Mouse (Mus musculus) retina, postnatal 7 days (tissue): ENCODE measurements at regions not wholly inside any gene's neighbourhood (a gene's known extent, or its start where the extent isn't known, plus 50 kb on each side); places are given as distances from the start of the nearest gene placed in this dataset.
A peak's percentile ranks its signal among the peaks of the same experiment; 100 is the strongest.
"Not testable (repeated sequence)": the region's sequence is repeated elsewhere in the genome, so short reads cannot be mapped to it uniquely, and the experiment has no call there.

ENCODE experiments used
- DNase-seq: peaks from one replicate; pipeline ENCODE4 v3.0.0-alpha.2; 2012; ENCODE audit warnings: low read depth, low spot score

GRCm38 (mm10) chr19:54099292-54099691 is 55.3 kb downstream of the Adra2a start:
- DNase-seq: no peak

GRCm38 (mm10) chr19:54099769-54100168 is 55.8 kb downstream of the Adra2a start:
- DNase-seq: no peak

GRCm38 (mm10) chr19:54106571-54106970 is 62.6 kb downstream of the Adra2a start:
- DNase-seq: no peak

GRCm38 (mm10) chr19:54107103-54107821 is 63.3 kb downstream of the Adra2a start:
- DNase-seq: no peak

DNA sequence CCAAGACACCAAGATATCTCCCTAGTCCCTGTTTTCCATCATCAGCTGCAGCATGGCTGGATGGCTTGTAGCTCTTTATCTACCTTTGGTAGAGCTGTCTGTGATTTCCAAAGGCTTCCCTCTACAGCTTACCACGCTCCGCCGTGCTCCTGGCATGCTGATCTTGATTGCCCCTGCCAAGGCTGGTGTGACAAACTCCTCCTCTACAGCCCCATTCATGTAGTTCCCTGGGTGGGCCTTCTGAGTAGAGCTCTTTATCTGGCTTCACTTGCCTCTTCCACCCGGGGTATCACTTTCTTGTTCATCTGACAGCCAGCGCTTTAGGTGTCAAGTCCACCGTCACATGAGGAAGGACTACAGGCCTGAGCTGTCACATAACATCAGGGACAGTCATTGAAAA is 66.1 kb downstream of the Adra2a start:
- no peak for DNase-seq

DNA sequence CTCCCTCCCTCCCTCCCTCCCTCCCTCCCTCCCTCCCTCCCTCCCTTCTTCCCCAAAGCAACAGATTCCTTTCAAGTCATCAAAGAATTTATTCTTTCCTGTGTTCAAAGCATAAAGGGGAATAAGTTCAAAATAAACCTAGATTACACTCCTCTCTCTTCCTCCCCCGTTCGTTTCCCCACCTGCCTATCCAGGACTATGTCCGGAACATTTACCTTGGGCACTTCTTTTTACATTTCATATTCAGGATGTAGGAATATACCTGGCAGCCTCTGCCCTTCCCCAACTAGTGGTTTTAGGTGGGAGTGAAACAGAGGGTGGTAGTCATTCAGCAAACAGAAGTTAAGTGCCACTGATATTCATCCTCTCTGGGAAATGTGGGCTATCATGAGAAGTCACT is 68.7 kb downstream of the Adra2a start:
- DNase-seq: no peak

DNA sequence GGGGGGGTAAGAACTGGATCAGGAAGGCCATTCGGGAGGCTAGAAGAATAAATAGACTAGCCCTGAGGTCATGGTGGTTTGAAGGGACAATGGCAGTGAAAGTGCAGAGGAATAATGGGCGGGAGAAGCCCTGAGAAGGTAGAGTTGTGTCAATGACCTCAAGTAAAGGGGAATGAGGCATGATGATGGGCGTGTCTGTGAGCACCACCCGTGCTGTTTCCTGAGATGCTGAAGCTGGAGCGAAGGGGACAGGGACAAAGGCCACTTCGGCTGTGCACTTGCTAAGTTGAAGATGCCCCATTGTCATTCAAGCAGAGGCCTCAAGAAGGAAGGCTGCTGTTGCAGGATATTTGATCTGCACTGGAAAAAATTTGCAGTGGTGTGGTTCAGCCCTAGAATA is 69.5 kb downstream of the Adra2a start:
- DNase-seq: no peak

DNA sequence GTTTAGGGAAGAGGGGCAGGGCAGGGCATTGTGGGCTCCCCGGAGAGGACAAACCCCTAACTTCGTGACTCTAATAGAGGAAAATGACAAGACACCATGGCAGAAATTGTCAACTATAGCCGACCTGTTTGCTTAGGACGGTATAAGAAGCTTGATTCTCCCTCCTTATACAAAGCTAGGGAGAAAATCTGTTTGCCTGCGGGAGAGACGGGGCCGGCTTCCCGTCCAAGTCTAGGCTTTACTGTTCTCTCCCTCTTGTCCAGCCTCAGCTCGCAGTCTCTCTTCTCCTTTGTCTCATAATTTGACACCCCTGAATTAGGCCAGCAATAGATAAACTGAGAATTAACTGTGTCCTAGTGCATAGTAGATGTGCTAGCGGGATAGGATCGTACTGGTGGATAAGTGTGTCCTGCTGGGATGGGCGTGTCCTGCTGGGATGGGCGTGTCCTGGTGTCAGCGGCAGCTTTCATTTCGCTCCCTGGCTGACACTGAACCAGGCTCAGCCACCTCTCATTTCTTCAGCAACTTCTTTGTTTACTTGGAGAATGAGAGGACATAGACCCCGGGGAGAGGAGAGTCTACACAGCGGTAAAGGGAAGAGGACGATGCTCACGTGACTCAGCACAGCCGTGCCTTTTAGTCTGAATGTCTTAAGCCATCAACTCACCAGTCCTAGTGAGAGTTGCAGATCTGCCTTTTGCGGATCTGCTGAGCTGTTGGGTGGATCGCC is 70.8 kb downstream of the Adra2a start:
- peak; percentile 21 for DNase-seq

DNA sequence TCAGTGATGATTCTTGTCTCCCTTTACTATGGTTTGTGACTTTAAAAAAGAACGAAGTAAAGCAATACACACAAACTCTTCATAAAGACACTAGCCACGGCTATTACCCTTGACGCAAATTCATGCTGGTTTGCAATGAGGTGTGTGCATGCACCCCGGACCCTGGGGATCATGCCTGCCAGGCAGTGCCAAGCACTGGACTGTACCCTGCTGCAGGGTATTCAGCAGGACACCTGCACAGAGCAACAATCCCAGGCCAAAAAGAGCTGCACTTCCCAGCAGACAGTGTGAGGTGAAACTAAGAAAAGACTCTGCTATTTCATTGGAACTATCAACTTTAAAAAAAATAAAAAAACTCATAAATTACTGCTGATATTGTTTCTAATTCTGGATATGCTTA is 71.4 kb downstream of the Adra2a start:
- DNase-seq: no peak

DNA sequence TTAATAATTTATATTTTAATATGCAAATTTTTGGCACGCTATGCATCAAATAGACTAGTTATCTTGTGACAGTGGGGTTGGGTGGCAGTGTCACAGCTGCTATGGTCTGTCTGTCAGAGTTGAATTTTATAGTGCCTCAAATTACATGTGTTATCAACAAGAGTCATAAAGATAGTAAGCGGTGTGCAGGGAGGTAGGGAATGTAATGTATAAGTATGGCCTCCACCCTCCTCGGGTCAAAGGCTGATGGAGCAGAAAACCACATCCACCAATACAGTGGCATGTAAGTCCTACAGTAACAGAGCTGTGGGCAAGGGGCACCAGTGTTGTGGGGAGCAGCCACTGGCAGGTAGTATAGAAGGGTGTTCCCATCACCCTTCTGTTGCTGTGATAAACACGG is 72.9 kb downstream of the Adra2a start:
- no peak for DNase-seq

DNA sequence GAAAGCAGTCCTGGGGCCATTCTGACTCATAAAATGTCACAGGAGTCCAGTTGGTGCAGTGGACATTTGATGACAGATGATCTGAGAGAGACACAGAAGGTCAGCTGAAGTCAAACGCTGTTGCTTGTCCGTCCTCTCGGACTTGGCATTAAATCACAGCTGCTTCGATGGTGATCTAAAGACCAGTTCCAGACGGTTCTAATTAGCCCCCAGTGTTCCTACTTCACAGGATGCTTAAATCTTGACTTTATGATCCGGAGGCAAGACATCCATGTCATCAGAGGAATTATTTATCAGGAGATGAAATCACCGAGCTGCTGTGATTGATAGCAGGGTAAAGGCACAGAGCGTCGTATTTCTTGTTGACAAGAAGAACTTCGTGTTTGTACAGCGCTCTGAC is 73.7 kb downstream of the Adra2a start:
- DNase-seq: no peak

DNA sequence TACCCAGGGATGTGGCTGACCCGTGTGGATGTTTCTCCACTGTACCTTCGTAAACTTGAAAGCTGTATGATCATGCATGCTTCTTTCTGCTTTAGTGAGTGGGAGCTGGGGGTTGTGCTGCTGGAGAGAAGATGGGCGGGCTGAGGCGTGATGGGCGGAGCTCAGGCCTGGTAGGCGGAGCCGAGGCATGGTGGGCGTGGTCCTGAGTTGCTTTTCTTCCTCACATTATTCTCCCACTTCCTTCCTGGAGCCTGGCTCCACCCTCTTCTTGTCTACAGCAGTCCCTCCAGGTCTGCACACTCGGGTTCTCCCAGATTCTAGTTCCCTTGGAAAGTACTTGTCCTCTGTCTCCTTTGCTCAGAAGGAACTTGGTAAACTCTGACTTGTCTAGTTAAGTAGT is 79.6 kb downstream of the Adra2a start:
- DNase-seq: no peak

DNA sequence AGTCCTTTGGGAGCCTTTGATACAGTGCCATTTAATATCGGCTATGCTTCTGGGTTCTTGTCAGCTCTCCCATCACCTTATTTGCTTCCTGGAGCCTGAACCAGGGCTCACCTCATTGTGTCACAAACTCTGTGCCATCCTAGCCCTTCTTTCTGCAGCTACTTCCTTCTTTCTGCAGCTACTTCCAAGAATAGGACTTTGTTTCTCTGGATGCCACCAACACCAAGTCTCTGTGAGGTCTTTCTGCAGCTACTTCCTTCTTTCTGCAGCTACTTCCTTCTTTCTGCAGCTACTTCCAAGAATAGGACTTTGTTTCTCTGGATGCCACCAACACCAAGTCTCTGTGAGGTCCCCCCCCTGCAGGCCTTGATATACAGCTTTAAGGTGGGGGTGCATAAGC is 107.8 kb downstream of the Adra2a start:
- DNase-seq: not testable (repeated sequence)

- DNase-seq: no peak
Observed at GRCm38 (mm10) chr19:54154400-54154799, 110.4 kb downstream of the Adra2a start.

- DNase-seq: no peak
Observed at GRCm38 (mm10) chr19:54170361-54170760, 126.4 kb downstream of the Adra2a start.

- DNase-seq: no peak
Observed at GRCm38 (mm10) chr19:54174090-54175055, 130.4 kb downstream of the Adra2a start.

- no peak for DNase-seq
Observed at GRCm38 (mm10) chr19:54175766-54176165, 131.8 kb downstream of the Adra2a start.

- DNase-seq: no peak
Observed at GRCm38 (mm10) chr19:54177491-54177890, 133.5 kb downstream of the Adra2a start.

DNA sequence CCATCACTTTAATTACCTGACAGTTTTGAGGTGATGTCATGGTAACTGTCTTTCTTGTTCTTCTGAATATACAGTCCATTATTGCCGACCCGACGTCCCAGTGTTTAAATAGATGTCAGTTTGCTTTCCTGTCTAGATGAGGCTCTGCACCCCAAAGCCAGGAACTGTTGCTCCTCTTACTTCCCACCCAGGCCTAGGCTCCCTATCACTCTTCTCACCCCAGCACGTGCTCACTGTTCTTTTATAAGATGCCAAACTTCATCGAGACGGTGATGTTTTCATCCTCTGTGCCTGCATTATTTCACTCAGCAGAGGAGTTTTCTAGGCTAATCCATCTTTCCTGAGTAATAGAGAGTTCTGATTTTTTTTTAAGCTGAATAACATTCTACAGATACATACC is 156.5 kb downstream of the Adra2a start:
- DNase-seq: no peak

DNA sequence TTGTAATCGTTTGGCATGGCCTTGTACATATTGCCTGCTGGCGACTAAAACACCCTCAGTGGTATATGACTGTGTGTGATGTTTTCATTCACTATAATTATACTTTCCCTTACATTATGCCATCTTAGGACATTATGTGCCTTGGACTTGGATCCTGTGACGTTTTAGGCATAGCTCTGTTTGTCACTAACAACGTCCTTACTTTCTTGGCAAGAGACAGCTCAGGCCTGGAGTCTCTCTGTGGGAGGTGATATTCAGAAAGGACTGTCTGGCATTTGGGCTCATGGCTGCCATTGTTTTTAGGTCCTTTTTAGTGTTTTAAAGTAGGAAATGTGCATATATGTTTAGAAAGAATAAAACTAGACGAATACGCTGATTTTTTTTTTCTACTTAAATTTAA is 158.5 kb downstream of the Adra2a start:
- no peak for DNase-seq

- no peak for DNase-seq
Observed at GRCm38 (mm10) chr19:54206819-54207218, 162.9 kb downstream of the Adra2a start.

DNA sequence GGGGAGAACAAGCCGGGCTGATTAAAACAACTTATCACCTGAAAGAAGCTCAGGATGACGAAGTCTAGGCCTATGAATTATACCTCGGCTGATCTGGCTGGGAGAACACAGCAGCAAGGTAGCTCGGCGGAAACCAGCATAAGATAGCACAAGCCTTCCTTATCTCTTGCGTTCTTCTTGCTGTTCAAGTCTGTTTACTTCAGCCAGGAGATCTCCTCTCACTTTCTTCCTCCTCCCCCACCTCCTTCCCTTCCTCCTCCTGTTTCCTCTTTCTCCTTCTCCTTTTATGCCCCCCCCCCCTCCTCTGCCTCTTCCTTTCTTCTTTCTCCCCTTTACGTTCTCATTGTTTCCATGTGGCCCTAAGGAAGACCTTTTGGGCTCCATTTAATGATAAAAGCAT is 168.2 kb downstream of the Adra2a start:
- no peak for DNase-seq
